Mouse (Mus musculus) kidney, adult 2 months (tissue): ENCODE results near the gene Stam.

Experiments used
- CTCF ChIP-seq: fragments of 200-500 bp; conservative IDR thresholded peaks from 2 replicates; pipeline ENCODE4 v1.5.1; 2011; ENCODE audit warnings: low read depth, mild to moderate bottlenecking, control low read depth, low read length, moderate library complexity, mixed read lengths; ENCODE audit not compliant: insufficient read depth, insufficient read length
- POLR2A ChIP-seq: fragments of 200-500 bp; IDR thresholded peaks from one replicate; pipeline ENCODE4 v1.6.1; 2011; ENCODE audit warnings: low read depth, low read length, control low read depth

DNA sequence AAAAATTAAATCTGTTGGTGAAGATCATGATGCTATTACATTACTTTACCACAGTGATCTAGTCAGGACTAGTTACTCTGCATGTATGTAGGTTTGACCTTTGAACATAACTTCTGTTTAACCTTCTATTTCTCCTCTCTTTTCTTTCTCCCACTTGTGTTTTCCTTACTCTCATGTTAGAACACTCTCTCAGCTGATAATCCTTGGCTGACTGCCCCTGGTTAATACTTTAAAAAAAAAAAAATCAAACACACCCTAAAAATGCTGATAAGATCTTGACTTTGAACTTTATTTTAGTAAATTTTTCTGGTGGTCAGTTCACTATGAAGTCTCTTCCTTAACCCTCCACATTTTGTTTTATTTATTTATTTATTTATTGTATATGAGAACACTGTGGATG is 26.6 kb downstream of the Stam start:
- TF ChIP-seq POLR2A = no peak
- TF ChIP-seq CTCF = no peak
